Mouse (Mus musculus): ENCODE measurements around the gene Ush2a. TPM values are rescaled to one million over a fixed set of nuclear protein-coding genes. Genes with fewer than 3 reads are reported as not detected.

Ush2a gene
- not detected in 2 replicates for polyA plus RNA-seq (2015; fragmentation: Nextera tagmentation; extraction: Ambion mirVana)

GRCm38 (mm10) chr1:188261903-188262682 is at the start of gene Ush2a:
Gene Ush2a (plus strand): TSS chr1:188262023.

GRCm38 (mm10) chr1:189007239-189007979 is 745.6 kb downstream of the Ush2a start, which contains the start of gene Kctd3:
Gene Kctd3 (minus strand): TSS chr1:189007841.

